Mouse (Mus musculus): ENCODE data around the gene Abtb1.

The Abtb1 gene

GRCm38 (mm10) chr6:88804966-88805577, 36.7 kb downstream of the Abtb1 start:
- DNase-seq (ENCODE audit: low read depth, low spot score): no peak

DNA sequence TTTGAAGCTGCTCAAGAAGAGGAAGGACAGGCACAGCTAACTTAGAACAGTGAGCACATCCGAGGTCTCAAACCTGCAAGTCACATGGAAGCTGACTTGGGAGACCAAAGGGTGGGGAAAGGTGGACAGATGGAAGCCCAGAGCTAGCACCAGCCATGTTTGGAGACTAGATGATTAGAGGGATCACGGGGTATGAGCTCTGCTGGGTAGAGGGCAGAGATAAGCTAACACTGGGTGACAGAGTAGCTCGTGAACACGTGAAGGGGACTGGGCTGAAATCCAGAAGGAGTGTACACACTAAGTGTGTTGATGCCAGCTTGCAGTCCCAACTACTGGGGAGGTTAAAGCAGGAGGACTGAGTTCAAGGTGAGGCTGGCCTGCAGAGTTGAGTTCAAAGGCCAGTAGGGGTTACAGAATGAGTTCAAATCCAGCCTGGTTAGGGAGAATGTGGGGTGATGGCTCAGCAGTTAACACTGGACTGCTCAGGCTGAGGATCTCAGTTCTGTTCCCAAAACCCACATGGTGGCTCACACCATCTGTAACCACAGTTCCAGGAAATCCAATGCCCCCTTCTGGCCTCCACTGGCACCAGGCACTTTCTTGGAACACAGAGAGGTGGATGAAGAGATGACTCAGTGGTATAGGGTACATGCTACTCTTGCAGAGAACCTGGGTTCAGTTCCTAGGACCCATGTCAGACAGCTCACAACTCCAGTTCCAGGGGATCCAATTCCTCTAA, 37.7 kb downstream of the Abtb1 start:
- no peak for DNase-seq (ENCODE audit: low read depth, low spot score)

- no peak for DNase-seq (ENCODE audit: low read depth, low spot score)
Observed at GRCm38 (mm10) chr6:88803051-88803450, 38.7 kb downstream of the Abtb1 start.

GRCm38 (mm10) chr6:88800735-88801134, 41.0 kb downstream of the Abtb1 start:
- DNase-seq (ENCODE audit: low read depth, low spot score): no peak

DNA sequence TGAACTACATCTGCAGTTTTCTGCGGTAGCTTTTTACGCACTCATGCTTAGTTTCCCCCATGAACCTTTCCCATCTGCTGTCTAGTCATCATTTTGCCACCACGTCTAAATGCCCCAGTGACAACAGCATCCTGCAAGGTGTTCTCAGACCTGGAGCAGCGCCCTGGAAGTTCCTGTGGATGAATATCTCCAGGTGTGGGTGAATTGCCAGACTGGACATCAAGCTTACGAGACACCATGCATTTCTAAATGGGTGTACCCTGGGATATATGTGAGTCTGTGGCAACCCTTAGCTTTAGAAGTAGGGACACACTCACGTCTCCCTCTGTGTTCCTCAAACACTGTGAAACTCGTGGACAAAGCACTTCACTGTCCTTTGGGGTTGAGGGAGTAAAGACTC, 41.6 kb downstream of the Abtb1 start:
- DNase-seq (ENCODE audit: low read depth, low spot score): no peak

GRCm38 (mm10) chr6:88794561-88794971, 47.2 kb downstream of the Abtb1 start:
- DNase-seq (ENCODE audit: low read depth, low spot score): no peak

DNA sequence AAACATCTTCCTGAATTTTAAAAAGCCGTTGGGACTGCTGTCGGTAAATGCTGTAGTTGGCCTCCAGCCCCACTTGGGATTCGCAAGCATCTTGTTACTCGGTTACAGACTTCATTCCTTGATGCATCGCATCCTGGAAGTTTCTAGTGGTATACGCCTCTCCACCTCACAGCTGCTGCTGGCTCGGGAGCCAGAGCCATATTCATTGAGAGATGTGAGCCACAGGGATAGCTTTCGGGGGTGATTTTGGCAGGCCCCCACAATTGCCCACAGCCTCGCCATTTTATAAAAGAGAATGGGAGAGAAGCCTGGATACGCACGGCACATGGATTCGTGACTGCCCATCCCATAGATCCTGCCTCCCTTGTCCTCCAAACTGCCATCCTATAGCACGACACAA, 47.9 kb downstream of the Abtb1 start:
- DNase-seq (ENCODE audit: low read depth, low spot score): no peak

DNA sequence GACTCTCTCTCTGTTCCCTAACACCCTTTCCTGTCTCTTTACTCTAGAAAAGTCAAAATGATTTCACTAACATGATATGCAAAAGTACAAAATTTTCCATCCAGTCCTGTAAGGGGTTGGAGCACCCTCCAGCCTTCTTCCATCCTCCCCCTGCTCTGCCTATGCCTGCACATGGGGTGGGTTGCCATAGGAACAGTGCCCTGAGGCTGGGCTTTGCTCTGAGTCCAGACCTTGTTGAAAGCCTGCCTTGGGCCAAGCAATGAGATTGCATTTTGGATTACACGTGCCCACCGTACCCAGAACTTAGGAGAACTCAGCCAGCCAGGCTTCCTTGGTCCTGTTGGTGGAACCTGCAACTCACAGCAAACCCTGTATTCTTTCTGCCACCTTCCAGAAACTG, 48.5 kb downstream of the Abtb1 start:
- no peak for DNase-seq (ENCODE audit: low read depth, low spot score)

- no peak for DNase-seq (ENCODE audit: low read depth, low spot score)
Observed at GRCm38 (mm10) chr6:88792147-88792691, 49.6 kb downstream of the Abtb1 start.

- no peak for DNase-seq (ENCODE audit: low read depth, low spot score)
Observed at GRCm38 (mm10) chr6:88791299-88791698, 50.5 kb downstream of the Abtb1 start.

DNA sequence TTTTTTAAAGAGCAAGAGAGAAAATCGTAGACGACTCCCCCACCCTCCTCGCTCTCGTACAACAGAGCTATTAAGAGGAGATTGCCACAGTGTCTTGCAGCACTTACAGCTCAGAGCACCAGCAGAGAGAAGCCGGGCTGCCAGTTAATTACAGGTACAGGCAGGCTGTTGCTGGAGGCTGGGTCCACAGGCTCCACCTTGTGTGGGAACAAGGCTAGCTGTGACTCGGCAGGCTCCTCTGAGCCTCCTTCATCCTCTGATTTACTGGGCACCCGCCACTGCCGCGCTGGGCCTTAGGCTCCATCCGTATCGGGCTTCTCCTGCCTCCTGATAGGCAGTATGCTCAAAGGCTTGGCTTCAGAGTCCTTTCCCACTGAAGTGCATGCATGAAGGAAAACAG, 53.6 kb downstream of the Abtb1 start:
- DNase-seq (ENCODE audit: low read depth, low spot score): no peak

DNA sequence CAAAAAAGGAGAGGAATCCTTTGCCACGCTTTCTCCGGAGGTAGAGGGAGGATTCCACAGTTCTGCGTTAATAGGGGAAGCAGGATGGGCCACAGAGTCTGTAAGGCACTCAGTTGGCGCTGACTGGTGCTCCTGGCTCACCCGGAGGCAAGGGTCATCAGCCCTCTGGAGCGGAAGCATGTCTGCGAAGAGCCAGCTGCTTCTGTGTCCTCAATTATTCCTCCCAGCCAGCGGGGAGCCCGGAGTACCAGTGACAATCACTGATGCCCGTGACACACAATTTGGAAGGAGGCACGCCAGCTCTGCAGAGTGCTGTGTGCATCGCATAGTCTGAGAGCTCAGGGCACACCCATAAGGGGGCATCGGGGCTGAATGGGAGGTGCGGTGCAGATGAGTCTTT, 54.3 kb downstream of the Abtb1 start:
- no peak for DNase-seq (ENCODE audit: low read depth, low spot score)

- DNase-seq (ENCODE audit: low read depth, low spot score): no peak
Observed at GRCm38 (mm10) chr6:88786732-88787445, 54.9 kb downstream of the Abtb1 start.
